Mouse (Mus musculus) CD4-positive, CD25-positive, alpha-beta regulatory T cell, adult 4 months (primary cell): ENCODE results near the gene Pnkp. TPM values are rescaled to one million over a fixed set of nuclear protein-coding genes. Genes with fewer than 3 reads are reported as not detected.

ENCODE experiments used
- ATAC-seq: one replicate; pipeline ENCODE4 v1.8.0; 2017
- polyA plus RNA-seq, 2 experiments: library from polyadenylated mRNA; unstranded; fragments of 100-300 nt; shearing (Covaris generic); gene quantifications; one replicate each; pipeline ENCODE4 v1.2.1; 2017

Gene Pnkp
- polyA plus RNA-seq, 2 experiments from 2014 or later: 45.0 to 74.3 TPM

DNA sequence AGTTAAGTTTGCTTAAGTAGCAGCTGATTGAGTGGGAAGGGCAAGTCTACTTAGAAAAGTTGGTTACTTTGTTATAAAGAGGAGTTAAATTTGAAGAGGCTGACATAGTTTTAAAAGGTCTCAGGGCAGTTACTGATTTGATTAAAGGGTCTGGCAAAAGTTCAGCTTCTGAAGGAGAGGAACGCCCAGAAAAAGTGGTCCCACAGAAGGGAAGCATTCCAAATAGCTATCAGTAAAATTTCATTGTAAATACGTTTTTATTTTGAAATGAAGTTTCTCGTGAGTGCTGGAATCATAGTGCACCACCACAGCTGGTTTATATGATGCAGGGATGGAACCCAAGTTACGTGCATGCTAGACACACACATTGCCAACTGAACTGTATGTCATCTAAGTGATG, 24.2 kb upstream of the Pnkp start:
- ATAC-seq: no peak

DNA sequence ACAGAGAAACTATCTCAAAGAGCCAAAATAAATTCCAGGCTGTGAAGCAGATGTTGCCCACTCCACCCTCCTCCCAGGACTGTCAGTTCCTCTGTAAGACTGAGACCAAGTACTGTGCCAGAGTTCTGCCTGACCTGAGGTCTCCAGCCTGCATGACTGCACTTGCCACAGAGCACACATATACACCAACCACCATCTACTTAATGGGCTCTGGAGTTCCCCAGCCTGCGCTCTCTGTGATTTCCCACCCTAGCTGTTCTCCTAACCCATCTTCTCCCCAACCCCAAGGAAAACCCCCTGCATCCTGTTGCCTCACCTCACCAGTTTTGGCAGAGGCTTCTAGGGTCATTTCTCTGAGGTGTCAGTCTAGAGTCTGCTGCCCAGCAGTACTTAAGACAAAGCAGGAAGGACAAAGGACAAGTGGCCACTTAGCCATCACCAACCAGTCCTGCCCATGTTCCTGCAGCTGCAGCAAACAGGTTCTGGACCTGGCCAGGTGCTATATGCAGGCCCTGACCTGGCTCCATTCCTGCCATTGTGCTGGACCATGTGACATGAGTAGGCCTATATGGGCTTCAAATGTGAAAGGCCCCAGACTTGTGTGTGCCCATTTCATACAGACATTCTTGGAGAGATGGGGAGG, 21.4 kb upstream of the Pnkp start:
- peak; percentile 38 for ATAC-seq

DNA sequence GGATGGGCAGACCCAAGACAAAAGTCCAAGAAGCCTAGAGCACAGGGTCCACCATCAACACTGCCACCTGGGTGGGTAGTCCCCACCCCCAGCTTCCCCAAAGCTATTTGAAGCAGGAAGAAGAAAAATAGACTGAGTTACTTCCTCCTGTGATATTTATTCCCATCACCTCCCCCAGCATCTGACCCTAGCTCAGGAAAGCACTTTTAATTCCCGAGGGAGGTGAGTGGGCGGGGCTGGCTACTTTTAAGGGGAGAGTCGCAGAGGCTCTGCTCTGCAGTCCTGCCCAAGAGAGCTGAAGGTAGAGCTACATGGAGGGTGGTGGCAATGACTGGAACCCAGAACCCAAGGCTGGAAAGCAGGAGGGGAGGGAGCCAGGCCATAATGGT, 20.9 kb upstream of the Pnkp start:
- no peak for ATAC-seq

DNA sequence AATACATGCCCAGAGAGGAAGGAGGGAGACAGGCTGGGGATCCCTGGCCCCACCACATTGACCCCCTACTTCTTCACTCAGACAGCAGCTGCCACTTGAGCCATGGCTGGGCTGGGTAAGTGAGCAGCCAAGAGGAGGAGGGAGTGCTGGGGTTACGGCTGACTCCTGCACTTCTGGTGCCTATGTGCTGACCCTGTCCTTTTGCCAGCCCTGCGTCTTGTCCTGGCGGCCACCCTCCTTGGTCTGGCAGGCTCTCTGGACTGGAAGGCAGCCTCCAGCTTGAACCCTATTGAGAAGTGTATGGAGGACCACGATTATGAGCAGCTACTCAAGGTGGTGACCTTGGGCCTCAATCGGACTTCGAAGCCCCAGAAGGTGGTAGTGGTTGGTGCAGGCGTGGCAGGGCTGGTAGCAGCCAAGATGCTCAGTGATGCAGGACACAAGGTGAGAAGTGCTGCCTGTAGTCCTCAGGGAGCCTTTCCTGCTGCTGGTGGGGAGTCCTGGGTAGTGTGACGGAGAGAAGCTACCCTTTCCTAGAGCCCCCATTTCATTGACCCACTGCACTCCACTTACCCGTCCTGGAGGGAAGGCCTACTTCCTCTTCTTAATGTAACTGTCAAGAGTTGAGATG, 20.4 kb upstream of the Pnkp start:
- no peak for ATAC-seq

DNA sequence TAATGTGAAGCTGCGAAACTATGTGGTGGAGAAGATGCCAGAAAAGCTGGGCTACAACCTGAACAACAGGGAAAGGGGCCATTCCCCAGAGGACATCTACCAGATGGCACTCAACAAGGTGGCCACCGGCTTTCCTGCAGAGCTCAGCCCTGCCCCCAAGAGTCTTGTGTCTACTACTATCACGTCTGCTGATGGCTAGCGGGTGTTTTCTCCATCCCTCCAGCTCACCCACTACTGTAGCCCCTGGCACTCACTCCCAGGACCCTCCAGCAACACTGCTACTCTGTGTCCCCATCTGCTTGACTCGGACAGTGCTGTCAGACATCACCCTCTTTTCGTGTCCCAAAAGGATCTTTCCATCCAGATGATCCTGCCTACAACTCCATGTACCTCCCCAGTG, 18.9 kb upstream of the Pnkp start:
- no peak for ATAC-seq

DNA sequence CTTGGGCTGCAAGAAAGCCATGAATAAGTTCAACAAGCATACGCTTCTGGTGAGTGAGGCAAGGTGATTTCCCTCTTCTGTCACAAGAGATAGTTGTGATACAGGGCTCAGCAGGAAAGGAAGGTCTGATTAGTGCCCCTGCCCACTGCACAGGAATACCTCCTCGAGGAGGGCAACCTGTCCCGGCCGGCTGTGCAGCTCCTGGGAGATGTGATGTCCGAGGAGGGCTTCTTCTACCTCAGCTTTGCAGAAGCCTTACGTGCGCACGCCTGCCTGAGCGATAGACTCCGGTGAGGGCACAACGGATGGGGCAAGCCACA, 17.8 kb upstream of the Pnkp start:
- peak; percentile 66 for ATAC-seq

DNA sequence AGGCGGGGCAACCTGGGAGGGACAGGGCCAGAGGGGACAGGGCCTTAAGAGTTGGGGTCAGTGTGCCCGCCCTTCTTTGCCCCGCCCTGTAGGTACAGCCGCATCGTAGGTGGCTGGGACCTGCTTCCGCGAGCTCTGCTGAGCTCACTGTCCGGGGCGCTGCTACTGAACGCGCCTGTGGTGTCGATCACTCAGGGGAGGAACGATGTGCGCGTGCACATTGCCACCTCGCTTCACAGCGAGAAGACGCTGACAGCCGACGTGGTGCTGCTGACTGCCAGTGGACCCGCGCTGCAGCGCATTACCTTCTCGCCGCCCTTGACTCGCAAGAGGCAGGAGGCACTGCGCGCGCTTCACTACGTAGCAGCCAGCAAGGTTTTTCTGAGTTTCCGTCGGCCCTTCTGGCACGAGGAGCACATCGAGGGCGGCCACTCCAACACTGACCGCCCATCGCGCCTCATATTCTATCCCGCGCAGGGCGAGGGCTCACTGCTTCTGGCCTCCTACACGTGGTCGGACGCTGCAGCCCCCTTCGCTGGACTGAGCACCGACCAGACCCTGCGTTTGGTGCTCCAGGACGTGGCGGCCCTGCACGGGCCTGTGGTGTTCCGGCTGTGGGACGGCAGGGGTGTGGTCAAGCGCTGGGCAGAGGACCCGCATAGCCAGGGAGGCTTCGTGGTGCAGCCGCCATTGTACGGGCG, 17.3 kb upstream of the Pnkp start:
- peak; percentile 70 for ATAC-seq

DNA sequence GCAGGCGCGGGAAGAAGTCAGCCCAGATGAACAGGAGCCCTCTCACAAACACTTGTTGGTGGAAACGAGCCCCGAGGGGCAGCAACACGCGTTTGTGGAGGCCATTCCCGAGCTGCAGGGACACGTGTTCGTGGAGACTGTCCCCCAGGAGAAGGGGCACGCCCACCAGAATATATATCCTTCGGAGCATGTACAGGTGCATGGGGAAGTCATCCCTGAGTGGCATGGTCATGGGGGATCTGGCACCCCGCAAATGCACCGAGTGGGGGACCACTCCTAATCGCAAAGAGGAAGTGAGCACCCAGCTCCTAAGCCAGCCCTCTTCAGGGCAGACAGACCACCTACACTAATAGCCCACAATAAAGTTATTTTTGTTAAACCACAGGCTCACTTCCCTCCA, 16.5 kb upstream of the Pnkp start:
- ATAC-seq: no peak

DNA sequence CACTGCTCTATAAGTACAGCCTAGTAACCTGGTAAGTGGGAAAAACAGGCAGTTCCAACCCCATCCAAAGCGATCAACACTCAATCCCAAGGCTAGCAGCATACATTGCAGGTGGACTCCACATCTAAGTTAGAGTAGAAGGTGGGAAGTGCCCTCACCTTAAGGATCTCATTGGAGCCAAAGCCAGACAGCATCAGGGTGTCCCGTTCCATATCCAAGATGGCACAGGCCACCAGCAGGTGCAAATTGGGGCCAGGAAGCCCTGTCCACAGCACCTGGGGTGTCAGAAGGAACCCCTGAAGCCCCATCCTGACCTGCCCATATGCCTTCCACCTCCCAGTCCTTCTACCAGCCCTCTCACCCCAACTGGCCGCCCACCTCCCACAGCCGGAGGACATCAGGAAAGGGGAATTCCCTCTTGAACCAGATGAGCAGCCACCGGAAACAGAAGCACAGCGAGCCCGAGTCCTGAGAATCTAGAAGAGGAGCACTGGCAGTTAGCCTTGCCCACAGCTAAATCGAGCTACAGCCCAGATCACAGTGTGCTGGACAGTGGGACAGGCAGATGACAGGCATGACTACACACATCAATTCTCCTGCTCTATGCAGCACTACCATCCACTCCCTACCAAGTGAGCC, 15.0 kb upstream of the Pnkp start:
- ATAC-seq: no peak

DNA sequence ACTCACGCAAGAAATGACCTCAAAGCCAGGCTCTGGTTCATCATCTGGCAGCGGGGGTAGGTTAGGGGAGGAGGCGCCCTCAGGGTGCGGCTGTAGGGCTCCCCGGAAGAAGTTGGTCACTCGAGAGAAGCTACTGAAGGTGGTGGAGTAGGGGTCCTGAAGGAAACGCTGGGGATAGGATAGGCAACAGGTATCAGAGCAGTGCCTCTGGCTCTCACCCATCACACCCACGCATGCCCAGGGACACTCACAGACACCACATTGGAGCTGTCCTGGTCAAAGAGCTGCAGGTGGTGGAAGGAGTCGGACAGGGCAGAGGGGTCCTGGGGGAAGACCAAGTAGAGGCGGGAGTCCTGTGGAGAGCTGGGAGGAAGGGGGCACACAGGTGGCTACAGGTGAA, 11.9 kb upstream of the Pnkp start:
- no peak for ATAC-seq

DNA sequence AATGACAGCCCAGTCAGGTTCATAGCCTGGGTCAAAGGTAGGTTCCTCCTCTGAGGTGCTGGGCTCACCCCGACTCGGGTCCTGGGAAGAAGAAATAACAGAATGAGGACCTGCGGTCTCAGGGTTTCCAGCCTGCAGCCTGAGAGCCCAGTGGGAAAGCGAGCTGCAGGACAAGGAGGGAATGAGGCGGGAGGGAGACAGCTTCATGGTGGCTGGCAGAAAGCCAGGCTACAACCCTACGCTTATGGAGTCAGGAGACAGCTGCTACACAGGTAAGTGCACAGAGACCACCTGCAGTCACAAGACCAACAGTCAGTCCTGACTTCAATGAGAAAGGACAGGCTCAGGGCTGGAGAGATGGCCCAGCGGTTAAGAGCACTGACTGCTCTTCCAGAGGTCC, 10.1 kb upstream of the Pnkp start:
- no peak for ATAC-seq

DNA sequence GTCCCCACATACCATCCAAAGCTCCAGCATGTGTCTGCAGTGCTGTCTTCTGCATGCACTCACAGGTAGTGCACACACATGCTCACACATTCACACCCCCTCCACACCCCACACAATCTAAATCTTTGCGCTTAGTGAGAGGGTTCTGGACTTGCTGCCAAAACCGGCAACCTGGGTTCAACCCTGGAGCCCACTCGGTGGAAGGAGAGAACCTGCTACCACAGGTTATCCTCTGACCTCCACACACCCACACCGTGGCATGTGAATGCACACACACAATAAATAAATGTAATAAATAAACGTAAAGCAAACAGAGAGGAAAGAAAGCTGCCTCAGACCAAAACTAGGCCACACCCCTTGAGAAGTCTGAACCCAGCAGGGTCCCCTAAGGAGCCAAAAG, 9.2 kb upstream of the Pnkp start:
- no peak for ATAC-seq

DNA sequence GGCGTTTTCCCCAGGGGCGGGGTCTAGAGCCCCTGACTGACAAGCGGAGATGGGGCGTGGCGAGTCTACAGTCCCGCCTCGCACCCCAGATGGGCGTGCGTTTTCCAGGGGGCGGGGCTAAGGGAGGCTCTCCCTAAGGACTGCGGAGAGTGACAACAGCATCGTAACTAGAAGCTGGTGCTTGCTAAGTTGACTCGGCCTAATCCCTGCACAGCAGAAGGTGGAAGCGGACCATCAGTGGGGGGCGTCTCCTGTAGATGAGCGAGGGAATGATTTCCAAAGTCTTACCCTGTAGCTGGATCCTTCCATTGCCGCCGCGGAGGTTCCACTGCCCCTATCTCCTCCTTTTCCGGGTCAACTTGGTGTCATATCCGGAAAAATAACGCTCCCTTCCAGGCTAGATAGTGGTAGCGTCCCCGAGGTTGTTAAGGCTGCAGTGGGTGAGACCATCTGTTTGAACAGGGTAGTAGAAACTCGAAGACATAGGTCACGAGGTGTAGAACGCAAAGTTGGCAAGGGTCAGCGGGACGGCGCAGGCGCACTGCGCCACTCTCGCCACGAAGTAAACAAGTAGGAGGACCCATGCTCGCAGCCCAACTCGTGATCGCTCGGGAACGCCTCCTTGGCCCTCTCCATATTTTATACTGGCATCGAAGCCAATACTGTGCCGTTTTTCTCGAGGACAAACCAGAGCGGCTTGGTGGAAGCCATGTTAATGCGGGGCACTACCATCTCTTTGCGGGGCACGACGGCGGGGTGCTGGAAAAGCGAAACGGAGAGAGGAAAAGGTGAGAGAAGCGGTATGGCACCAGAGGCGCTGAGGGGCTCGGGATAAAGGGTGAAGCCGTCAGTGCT, 8.2 kb upstream of the Pnkp start, which contains the start of the genes Akt1s1 and Tbc1d17:
Gene Akt1s1 (plus strand): TSS at position 431 of the 855 bp plus-strand sequence.
Gene Tbc1d17 (minus strand): TSS at position 519 of the 855 bp plus-strand sequence.
- ATAC-seq: peak; percentile 79

DNA sequence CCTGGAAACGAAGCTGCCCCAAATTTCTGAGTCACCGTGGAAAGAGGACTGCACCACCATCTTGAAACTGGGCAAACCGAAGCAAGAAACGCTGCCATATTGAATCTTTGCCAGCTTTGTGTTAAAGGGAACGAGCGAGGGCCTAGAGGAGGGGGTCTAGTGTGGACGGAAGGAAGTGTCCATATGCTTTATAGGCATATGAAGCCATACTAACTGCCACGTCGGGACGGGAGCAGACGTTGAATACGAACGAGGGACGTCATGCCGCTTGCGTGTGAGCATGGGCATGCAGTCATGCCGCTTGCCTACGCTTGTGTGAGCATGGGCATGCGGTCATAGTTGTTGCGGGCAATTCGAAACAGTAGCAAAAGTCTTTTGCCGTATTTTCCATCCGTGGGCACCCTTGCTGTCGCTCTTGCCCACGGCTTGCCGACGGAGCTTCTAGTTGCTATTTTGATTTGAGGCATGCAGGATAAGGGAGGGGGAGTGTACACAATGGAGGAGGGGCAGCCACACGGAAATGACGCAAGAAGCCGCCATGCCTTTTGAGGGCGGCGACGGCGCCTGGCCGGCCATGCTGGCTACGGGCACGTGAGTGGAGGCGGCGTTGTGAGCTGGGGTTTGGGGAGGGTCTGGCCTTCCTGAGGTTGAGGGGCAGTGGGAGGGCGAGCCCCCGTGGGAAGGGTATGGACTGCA, 7.4 kb upstream of the Pnkp start:
- ATAC-seq: peak; percentile 56

DNA sequence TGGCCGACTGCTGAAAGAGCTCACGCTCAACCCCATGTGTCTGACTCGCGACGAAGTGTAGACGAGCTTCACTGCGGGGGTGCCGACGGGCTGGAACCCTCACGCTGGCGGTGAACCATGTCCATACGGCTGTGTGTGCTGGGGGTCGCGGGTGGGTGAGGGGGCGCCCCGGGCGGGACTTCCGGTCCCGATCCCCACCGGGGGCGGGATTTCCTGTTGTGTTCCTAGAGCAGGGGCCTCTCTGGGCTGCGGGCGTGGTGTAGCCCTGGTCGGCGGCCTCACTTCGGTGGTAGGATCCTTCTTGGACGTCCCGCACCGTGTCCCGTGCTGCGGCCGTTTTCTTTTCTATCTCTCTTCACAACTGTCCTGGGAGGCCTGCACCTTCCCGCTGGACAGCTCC, 6.8 kb upstream of the Pnkp start:
- no peak for ATAC-seq

DNA sequence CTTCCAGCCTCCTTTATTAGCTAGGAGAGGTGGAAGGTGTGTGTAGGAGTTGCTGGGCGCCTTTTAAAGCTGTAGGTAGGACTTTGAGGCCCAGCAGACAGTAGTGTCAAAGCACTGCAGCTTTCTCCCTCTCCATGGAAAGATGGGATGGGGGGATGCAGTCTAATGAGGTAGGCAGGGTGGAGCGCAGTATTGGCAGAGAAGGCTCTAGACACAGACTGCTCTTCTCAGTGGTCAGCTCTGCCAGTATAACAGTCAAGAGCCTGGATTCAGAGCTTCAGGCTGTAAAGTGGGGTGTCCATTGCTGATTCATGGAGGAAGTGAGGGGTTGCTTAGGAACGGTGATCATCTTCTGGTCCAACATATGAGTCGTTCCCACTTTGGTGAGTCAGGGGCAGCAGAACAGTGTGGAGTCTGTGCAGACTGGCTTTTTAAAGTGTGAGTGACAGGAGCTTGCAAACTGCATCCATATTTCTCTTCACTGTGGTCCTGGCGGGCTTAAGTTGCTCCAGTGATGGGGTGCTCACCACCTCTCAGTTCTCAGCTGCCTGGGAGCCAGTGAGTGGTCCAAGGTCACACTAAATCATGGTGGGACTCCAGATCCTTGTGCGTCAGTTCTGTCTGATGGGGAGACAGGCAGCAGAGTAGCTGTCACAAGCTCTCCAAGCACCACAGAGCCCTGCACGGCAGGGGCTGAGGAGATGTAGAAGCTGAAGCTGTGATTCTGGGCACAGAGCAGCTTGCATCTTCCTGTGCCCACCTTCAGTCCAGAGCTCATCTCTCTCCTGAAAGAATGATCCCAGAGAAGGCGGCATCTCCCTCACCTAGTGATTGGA, 5.9 kb upstream of the Pnkp start:
- ATAC-seq: no peak

DNA sequence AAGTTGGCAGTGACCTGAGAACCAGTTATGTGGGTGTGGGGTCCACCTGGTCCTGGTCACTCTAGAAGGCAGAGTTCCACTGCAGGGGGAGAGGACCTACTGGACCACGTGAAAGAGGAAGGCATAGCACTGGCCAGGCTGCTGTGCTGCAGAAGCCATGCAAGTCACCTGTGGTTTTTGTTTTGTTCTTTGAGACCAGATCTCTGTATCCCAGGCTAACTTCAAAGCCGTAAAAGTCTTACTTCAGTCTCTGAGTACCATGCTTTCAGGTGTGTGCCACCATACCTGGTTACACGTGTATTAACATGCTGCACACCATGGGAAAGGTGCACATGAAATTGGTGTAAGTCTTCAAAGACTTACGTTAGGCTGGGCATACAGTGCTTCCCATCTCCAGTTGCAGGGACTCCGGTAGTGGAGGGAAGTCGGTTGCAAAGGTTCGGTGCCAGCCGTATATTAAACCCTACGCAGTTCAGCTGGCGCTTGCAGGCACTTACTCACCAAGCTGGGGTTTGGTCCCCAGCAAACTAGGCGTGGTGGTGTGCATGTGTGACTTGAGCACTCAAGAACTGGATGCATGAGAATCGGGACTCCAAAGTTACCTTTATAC, 5.2 kb upstream of the Pnkp start:
- no peak for ATAC-seq

DNA sequence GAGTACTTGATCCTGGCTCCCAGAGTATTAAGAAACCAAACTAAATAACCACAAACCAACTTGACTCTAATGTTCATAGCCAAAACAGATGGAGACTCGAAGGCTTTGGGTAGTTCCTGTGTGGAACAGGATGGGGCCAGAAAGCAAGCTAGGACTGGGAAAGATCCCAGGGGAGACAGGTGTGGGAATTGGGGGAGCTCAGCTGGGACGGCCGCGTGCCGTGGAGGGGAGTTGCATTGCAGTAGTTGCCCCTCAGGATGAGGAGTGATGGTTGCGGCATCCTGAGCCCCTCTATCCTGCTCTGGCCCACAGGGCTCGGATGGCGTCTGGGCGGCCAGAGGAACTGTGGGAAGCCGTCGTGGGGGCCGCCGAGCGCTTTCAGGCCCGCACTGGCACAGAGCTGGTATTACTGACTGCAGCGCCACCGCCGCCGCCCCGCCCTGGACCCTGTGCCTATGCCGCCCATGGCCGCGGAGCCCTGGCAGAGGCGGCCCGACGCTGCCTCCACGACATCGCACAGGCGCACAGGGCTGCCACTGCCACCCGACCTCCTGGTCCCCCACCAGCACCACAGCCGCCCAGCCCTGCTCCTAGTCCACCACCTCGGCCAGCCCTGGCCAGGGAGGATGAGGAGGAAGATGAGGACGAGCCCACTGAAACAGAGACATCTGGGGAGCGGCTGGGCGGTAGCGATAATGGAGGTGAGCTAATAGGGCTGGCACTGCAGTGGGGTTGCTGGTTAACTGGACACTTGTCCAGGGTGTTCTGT, 4.5 kb upstream of the Pnkp start:
- ATAC-seq: no peak

DNA sequence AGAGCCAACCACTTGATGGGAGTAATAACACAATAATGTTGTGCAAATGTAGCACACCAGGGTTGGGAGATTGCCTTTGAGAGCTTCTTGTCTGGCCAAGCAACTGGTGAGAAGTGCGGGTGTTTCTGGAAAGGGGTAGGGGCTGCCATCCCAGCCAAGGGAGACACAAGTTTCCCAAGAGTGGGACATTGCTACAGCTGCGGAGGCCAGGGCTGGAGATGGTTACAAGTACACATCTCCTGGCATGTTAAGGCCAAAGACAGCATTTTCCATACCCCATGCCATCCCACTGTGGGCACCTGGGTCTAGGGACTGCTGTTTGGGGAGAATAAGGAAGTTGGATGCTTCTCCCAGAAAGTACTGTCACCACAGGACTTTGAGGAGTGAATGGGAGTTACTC, 3.9 kb upstream of the Pnkp start:
- no peak for ATAC-seq
